Mouse (Mus musculus): ENCODE data around the gene Gm3327. TPM values are rescaled to one million over a fixed set of nuclear protein-coding genes. Genes with fewer than 3 reads are reported as not detected.

Gm3327 gene
- polyA plus RNA-seq, 1 experiment from 2014 or later, result not detected

Other genes with a start within 250 kb of the Gm3327 start
- 4.4 and 10.1 TPM in 2 replicates for gene Ear1, start 248.3 kb upstream of the Gm3327 start, polyA plus RNA-seq (2014; fragmentation: Nextera tagmentation; extraction: Ambion mirVana)
- gene Ear10, start 200.3 kb upstream of the Gm3327 start, polyA plus RNA-seq (2014; fragmentation: Nextera tagmentation; extraction: Ambion mirVana), result not detected in 2 replicates
- gene Gm8113, start 198.5 kb upstream of the Gm3327 start, polyA plus RNA-seq (2014; fragmentation: Nextera tagmentation; extraction: Ambion mirVana), result 24.1 and 25.5 TPM in 2 replicates
- not detected in 2 replicates for gene Ang5, start 166.8 kb upstream of the Gm3327 start, polyA plus RNA-seq (2014; fragmentation: Nextera tagmentation; extraction: Ambion mirVana)
- gene Ang6, start 121.6 kb upstream of the Gm3327 start, polyA plus RNA-seq (2014; fragmentation: Nextera tagmentation; extraction: Ambion mirVana), result not detected in 2 replicates
- 8.9 and 10.3 TPM in 2 replicates for gene Ear2, start 21.2 kb upstream of the Gm3327 start, polyA plus RNA-seq (2014; fragmentation: Nextera tagmentation; extraction: Ambion mirVana)
- not detected in 2 replicates for gene Gm8212, start 73.8 kb downstream of the Gm3327 start, polyA plus RNA-seq (2014; fragmentation: Nextera tagmentation; extraction: Ambion mirVana)
- gene 4930503E14Rik, start 89.4 kb downstream of the Gm3327 start, polyA plus RNA-seq (2014; fragmentation: Nextera tagmentation; extraction: Ambion mirVana), result not detected in 2 replicates
- not detected in 2 replicates for gene Gm8220, start 161.7 kb downstream of the Gm3327 start, polyA plus RNA-seq (2014; fragmentation: Nextera tagmentation; extraction: Ambion mirVana)
- gene Gm5930, start 214.7 kb downstream of the Gm3327 start, polyA plus RNA-seq (2014; fragmentation: Nextera tagmentation; extraction: Ambion mirVana), result not detected in 2 replicates
- not detected in 2 replicates for gene Gm8229, start 241.5 kb downstream of the Gm3327 start, polyA plus RNA-seq (2014; fragmentation: Nextera tagmentation; extraction: Ambion mirVana)

Measured in liver, embryonic 11.5 days (tissue).